Mouse (Mus musculus) liver, embryonic 14 days (tissue): ENCODE data around the gene Kti12. TPM values are rescaled to one million over a fixed set of nuclear protein-coding genes. Genes with fewer than 3 reads are reported as not detected.

Experiments used
- polyA plus RNA-seq: library from polyadenylated mRNA; depleted of rRNA; stranded (reverse); fragments of >200 nt; gene quantifications from 2 replicates; pipeline ENCODE4 v1.2.3, GENCODE M21; 2012; rRNA removed

The Kti12 gene
- 22.3 and 26.7 TPM in 2 replicates for polyA plus RNA-seq

DNA sequence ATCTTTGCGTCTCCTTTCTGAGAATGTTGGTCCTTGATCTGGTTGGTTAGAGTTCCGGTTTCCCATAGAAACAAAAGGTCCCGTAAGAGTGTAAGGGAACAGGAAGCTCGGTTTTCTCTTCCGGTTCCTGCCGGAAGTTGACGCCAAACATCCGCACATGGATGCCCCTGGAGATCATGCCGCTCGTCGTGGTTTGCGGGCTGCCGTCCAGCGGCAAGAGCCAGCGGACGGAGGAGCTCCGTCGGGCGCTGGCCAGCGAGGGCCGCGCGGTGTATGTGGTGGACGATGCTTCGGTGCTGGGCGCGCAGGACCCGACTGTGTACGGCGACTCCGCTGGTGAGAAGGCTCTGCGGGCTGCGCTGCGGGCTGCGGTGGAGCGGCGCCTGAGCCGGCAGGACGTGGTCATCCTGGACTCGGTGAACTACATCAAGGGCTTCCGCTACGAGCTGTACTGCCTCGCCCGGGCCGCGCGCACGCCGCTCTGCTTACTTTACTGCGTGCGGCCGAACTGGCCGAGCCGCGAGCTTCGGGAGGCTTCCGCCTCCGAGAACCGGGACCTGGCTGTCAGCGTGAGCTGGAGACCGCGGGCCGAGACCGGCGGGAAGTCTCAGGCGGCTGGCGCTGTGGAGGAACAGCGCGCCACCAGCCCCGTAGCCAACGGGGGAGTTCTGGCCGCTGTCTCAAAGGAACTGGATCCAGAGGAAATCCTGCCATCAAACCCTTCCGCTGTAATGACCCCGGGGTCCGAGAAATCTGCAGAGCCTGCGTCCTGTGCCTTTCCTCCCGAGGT is at the start of gene Kti12:
Kti12 (plus strand) TSS at position 71 of the 790 bp plus-strand sequence.

DNA sequence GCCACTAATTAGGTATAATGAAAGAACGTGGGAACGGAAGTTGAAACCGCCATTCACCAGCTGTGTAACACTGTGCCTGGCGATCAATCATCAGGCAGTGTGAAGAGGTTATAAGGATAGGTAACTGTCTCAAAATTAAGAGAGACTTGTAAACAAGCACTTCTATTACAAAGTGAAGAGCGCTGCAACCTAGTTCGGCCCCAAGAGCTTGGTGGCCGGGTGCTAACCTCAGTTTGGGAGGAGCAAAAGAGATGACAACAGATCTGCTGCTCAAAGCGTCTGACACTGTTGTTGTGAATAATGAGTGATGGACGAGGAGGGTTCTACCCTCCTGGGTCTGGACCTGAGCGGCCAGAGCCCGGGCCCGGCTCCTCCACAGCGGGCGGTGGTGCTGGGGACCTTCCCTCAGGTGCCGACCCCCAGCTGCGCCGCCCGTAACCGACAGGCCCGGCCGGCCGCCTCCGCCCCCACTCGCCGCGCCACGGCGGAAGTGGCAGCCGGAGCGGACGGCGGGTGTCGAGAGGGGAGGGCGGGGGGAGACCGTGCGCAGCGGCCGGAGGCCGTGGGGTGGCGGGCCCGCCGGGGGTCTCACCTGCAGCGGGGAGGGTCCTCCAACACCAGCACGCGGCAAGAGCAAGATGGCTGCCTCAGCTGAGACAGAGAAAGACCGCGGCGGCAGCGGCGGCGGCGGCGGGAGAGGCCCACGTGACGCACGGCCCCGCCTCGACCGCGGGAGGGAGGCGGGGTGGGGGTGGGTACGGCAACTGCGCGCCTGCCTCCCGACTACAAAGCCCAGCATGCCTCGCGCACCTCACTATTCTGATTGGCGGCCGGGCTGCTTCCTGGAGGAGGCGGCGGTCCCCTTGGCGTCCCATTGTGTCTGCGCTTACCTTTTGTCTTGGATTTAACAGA is 14.4 kb upstream of the Kti12 start, which contains the start of gene Btf3l4:
Btf3l4 (minus strand) TSS at position 699 of the 912 bp plus-strand sequence.

GRCm38 (mm10) chr4:108834115-108834970 is 13.2 kb upstream of the Kti12 start, which contains the start of gene Txndc12:
TSS of gene Txndc12 (plus strand) at chr4:108834601.

GRCm38 (mm10) chr4:108848505-108848848 is 892 bp downstream of the Kti12 start, which contains the start of gene A730015C16Rik:
TSS of gene A730015C16Rik (minus strand) at chr4:108848619.

GRCm38 (mm10) chr4:108878963-108879822 is 31.6 kb downstream of the Kti12 start, which contains the start of gene Rab3b:
TSS of gene Rab3b (plus strand) at chr4:108879063.

Other genes starting within 250 kb of the Kti12 start
- 9.7 and 10.1 TPM in 2 replicates for gene Cc2d1b, start 227.8 kb upstream of the Kti12 start, polyA plus RNA-seq
- gene 3110021N24Rik, start 128.1 kb upstream of the Kti12 start, polyA plus RNA-seq = 0.01 TPM in 1 of 2 replicates, not detected in the other
- 0.61 and 0.63 TPM in 2 replicates for gene Zfyve9, start 67.0 kb upstream of the Kti12 start, polyA plus RNA-seq
- gene Btf3l4, start 14.2 kb upstream of the Kti12 start, polyA plus RNA-seq = 25.6 and 26.4 TPM in 2 replicates
- 11.6 and 14.5 TPM in 2 replicates for gene Txndc12, start 13.2 kb upstream of the Kti12 start, polyA plus RNA-seq
- gene A730015C16Rik, start 834 bp downstream of the Kti12 start, polyA plus RNA-seq = 0.03 TPM in 1 of 2 replicates, not detected in the other
- 0.94 and 1.1 TPM in 2 replicates for gene Rab3b, start 31.3 kb downstream of the Kti12 start, polyA plus RNA-seq
- 36.4 and 42.9 TPM in 2 replicates for gene Nrd1, start 152.9 kb downstream of the Kti12 start, polyA plus RNA-seq